Mouse (Mus musculus): ENCODE results near the gene Alkbh8. TPM values are rescaled to one million over a fixed set of nuclear protein-coding genes. Genes with fewer than 3 reads are reported as not detected.

The Alkbh8 gene
- 1.5 and 1.6 TPM in 2 replicates for polyA plus RNA-seq (2012; rRNA removed)

DNA sequence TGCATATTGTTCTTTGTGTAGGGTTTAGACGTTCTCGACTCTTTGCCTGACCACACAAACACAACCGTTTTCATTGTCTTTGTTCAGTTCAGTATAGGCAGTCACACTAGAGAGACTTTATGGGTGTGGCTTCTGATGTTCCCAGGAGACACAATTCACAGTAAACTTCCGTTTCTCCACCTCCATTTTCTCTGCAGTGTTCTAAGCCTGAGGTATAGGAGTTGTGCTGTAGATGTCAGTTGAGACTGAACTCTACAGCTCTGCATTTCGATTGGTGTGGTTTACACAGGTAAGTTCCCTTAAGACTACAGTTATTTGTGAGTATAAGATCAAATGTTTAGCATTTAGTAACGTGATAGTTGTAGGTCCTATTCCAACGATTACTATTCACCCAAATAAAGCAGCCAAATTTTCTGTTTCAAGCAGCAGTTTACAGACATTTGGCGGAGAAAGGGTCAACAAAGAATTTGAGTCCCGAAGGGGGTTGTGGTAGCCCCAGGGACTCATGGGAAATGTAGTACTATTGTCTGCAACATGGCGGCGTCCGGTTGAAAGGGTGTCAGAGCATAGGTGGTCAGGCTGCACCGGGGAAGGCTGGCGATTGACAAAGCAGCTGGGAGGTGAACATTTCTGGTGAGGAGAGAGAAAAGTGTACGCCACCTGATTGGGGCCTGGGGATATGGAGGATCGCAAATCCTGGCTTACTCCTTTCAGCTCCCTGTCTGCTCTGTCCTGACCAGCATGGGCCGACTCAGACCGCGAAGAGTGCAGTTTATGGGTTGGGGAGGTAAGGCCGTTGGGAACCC lies at the start of gene Alkbh8:
TSS of gene Alkbh8 (plus strand) at position 179 of the 806 bp plus-strand sequence.

DNA sequence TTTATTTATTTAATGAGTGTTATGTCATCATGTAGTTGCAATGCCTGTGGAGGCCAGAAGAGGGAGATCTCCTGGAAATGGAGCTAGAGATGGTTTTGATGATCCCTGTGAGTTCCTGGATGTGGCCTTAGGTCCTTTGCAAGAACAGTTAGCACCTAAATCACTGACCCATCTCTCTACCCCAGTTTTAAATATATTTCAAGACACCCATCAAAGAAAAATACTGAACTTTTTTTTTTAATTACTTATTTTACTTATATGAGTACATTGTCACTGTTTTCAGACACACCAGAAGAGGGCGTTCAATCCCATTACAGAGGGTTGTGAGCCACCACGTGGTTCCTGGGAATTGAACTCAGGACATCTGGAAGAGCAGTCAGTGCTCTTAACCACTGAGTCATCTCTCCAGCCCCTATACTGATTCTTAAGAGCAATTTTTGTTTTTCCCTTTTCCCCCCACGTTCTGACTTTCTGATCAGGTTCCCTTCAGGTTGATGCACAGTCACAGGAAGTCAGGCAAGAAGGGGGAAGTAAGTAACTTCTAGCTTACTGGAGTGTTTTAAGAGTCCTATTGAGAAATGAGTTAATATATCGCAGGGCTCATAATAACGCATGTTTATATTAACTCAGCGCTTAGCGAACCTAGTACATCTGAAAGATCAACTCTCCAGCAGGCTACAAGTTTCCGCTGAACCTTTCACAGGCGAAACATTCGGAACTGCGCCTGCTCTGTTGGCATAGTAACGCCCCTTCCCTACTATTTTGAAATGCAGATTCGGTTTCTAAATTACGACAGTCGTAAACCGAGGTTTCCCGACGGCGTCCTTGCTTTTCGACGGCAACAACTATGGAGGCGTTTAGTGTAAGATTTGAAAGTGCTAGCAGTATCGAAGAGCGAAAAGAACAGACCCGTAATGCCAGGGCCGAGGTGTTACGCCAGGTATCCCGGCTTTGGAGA lies 68.6 kb downstream of the Alkbh8 start, which contains the start of gene Cwf19l2:
TSS of gene Cwf19l2 (plus strand) at position 342 of the 958 bp plus-strand sequence.

Other genes starting within 250 kb of the Alkbh8 start
- 0.17 and 0.24 TPM in 2 replicates for gene Cwf19l2, start 68.5 kb downstream of the Alkbh8 start, polyA plus RNA-seq (2012; rRNA removed)
- 0.68 and 0.93 TPM in 2 replicates for gene Gucy1a2, start 197.6 kb downstream of the Alkbh8 start, polyA plus RNA-seq (2012; rRNA removed)

All from ovary, adult 2 months (tissue).